Mouse (Mus musculus): Measurements from ENCODE around the gene Spock1. TPM values are rescaled to one million over a fixed set of nuclear protein-coding genes. Genes with fewer than 3 reads are reported as not detected.

The Spock1 gene
- polyA plus RNA-seq, 1 experiment from 2014 or later, result 1.2 TPM

DNA sequence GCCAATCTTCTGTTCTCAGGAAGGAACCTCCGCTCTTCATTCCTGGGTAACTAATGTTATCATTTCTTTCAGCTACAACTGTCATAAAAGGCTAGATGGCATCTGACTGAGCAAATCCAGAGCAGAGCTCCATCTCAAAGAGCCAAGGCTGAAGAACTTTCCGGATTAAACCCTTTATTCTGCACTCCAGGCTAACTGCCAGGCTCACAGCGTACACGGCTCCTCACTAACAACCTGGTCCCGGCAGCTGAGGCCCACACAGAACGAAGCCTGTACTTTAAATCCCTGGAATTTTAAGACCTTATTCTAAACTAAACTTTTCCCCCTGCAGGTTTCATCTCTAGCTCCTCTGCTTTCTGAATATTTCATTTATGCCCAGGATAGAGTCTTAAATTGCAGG, 166.9 kb downstream of the Spock1 start:
- Histone ChIP-seq H3K27me3 (ENCODE audit: poor library complexity, severe bottlenecking) (no peaks in the 10 kb centered on the region), H3K36me3 (replicated peaks) (no peaks in the 10 kb centered on the region), H3K27ac (peak overlapping the region; percentile 20), H3K4me1 (peaks cover 35% of the 10 kb centered on the region), H3K9me3 (no peaks in the 10 kb centered on the region), H3K4me3 (no peak overlapping the region)
- no peak for DNase-seq (ENCODE audit: extremely low spot score, low spot score)
- 88% methylated on average over 6 of the region's 6 CpGs for WGBS

DNA sequence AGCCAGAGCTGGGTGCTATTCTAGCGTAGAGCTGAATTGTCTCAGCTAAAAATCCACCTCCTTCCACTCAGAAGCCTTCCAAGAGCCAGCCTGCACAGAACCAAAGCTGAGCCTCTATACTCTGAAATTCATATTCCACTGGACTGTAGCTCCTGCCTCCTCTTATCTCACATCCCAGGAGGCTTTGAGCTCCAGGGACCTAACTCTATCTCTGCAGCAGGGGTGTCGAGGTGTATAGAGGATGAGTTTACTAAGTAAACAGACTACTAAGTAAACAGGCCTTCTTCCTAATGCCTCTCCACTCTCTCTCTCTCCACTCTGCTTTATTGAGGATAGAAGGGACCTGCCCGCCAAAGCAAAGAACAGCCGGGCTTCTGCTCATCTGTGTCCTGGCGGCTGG, 167.7 kb downstream of the Spock1 start:
- H3K9me3 ChIP-seq, result no peaks in the 10 kb centered on the region
- no peaks in the 10 kb centered on the region for H3K36me3 ChIP-seq (replicated peaks)
- peaks cover 38% of the 10 kb centered on the region for H3K4me1 ChIP-seq
- DNase-seq (ENCODE audit: extremely low spot score, low spot score), result no peak
- H3K27me3 ChIP-seq (ENCODE audit: poor library complexity, severe bottlenecking), result no peaks in the 10 kb centered on the region
- 64% methylated on average over 5 of the region's 5 CpGs for WGBS
- peak overlapping the region; percentile 20; the same call in 1 of the 2 replicates for H3K27ac ChIP-seq
- H3K4me3 ChIP-seq, result no peak overlapping the region

- Histone ChIP-seq H3K27me3 (ENCODE audit: poor library complexity, severe bottlenecking) (no peaks in the 10 kb centered on the region), H3K4me1 (peaks cover 28% of the 10 kb centered on the region), H3K36me3 (replicated peaks) (no peaks in the 10 kb centered on the region), H3K27ac (no peak overlapping the region), H3K9me3 (no peaks in the 10 kb centered on the region), H3K4me3 (no peak overlapping the region)
- 83% methylated on average over 7 of the region's 7 CpGs for WGBS
- no peak for DNase-seq (ENCODE audit: extremely low spot score, low spot score)
Measured at GRCm38 (mm10) chr13:57736060-57736459, 172.1 kb downstream of the Spock1 start.

GRCm38 (mm10) chr13:57734549-57734948, 173.6 kb downstream of the Spock1 start:
- Histone ChIP-seq H3K9me3 (no peaks in the 10 kb centered on the region), H3K4me1 (peaks cover 13% of the 10 kb centered on the region), H3K27ac (no peak overlapping the region), H3K4me3 (no peak overlapping the region), H3K36me3 (replicated peaks) (no peaks in the 10 kb centered on the region), H3K27me3 (ENCODE audit: poor library complexity, severe bottlenecking) (no peaks in the 10 kb centered on the region)
- DNase-seq (ENCODE audit: extremely low spot score, low spot score), result no peak
- WGBS, result 92% methylated on average over 4 of the region's 4 CpGs

GRCm38 (mm10) chr13:57733521-57733920, 174.6 kb downstream of the Spock1 start:
- no peaks in the 10 kb centered on the region for H3K27me3 ChIP-seq (ENCODE audit: poor library complexity, severe bottlenecking)
- H3K4me3 ChIP-seq, result no peak overlapping the region
- H3K27ac ChIP-seq, result no peak overlapping the region
- no peaks in the 10 kb centered on the region for H3K9me3 ChIP-seq
- peaks cover 10% of the 10 kb centered on the region for H3K4me1 ChIP-seq
- no peak for DNase-seq (ENCODE audit: extremely low spot score, low spot score)
- 92% methylated on average over 1 of the region's 1 CpGs for WGBS
- no peaks in the 10 kb centered on the region for H3K36me3 ChIP-seq (replicated peaks)

DNA sequence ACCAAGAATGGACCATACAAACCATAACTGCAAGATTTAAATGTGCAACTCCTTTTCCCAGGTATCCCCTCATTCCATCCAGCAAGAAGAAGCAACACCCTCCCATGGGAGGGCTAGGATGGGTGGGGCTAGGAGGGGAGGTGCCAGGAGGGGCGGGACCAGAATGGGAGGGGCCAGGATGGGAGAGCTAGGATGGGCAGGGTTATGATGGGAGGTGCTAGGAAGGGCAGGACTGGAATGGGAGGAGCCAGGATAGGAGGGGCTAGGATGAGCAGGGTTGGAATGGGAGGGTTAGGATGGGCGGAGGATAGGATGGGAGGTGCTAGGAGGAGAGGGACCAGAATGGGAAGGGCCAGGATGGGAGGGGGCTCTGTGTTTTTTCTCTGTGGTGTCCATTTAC, 175.9 kb downstream of the Spock1 start:
- H3K27ac ChIP-seq, result no peak overlapping the region
- peaks cover 7% of the 10 kb centered on the region for H3K4me1 ChIP-seq
- WGBS, result 59% methylated on average over 2 of the region's 2 CpGs
- DNase-seq (ENCODE audit: extremely low spot score, low spot score), result no peak
- H3K9me3 ChIP-seq, result no peaks in the 10 kb centered on the region
- H3K4me3 ChIP-seq, result no peak overlapping the region
- H3K36me3 ChIP-seq (replicated peaks), result no peaks in the 10 kb centered on the region
- no peaks in the 10 kb centered on the region for H3K27me3 ChIP-seq (ENCODE audit: poor library complexity, severe bottlenecking)

DNA sequence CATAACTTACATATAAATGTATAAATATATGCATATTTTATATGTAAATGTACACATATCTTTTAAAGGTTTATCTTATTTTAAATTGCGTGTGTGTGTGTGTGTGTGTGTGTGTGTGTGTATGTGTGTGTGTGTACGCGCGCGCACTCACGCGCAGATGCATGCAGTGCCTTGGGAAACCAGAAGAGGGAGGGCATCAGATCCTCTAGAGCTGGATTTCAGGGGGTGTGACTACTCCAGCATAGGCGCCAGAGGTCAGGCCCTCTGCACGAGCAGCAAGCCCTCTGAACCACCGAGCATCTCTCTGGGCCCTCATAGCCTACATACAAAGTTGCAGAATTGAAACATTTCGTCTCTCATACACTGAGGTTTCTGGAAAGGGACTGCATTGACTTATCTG, 180.4 kb downstream of the Spock1 start:
- Histone ChIP-seq H3K36me3 (replicated peaks) (no peaks in the 10 kb centered on the region), H3K27me3 (ENCODE audit: poor library complexity, severe bottlenecking) (no peaks in the 10 kb centered on the region), H3K4me3 (no peak overlapping the region), H3K9me3 (no peaks in the 10 kb centered on the region), H3K4me1 (peaks cover 10% of the 10 kb centered on the region), H3K27ac (no peak overlapping the region)
- WGBS, result 91% methylated on average over 11 of the region's 11 CpGs
- no peak for DNase-seq (ENCODE audit: extremely low spot score, low spot score)

GRCm38 (mm10) chr13:57726654-57727053, 181.5 kb downstream of the Spock1 start:
- H3K36me3 ChIP-seq (replicated peaks), result no peaks in the 10 kb centered on the region
- 92% methylated on average over 7 of the region's 7 CpGs for WGBS
- no peak overlapping the region for H3K27ac ChIP-seq
- H3K4me1 ChIP-seq, result peaks cover 10% of the 10 kb centered on the region
- H3K9me3 ChIP-seq, result no peaks in the 10 kb centered on the region
- H3K27me3 ChIP-seq (ENCODE audit: poor library complexity, severe bottlenecking), result no peaks in the 10 kb centered on the region
- H3K4me3 ChIP-seq, result no peak overlapping the region
- no peak for DNase-seq (ENCODE audit: extremely low spot score, low spot score)

DNA sequence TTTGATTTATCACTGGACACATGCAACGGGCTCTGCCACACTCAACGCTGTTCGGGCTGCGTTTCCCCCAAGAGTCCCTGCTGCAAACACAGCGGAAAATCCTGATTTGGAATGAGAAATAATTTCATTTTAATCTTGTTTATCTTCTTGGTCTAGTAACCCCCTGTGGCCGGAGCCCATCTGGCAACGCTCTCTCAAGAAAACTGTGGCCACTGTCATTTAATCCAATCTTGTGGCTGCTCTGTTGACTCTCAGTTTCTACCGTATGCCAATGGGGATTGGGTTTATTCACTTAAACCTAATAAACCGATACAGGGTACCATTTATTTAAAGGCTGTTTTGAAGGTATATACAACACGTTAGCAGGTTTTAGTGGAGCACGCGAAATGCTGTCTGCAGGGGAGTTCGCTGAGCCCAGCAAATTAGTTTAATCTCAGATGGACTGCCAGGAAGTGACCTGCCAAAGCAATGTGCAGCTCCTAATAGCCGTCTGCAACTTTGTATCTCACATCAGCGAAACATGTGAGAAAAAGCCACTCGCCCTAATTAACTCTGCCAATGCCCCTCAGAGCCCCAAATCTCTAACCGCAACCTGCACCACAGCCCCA, 185.7 kb downstream of the Spock1 start:
- H3K9me3 ChIP-seq, result no peaks in the 10 kb centered on the region
- WGBS, result 89% methylated on average over 17 of the region's 17 CpGs
- peaks cover 15% of the 10 kb centered on the region for H3K4me1 ChIP-seq
- H3K27me3 ChIP-seq (ENCODE audit: poor library complexity, severe bottlenecking), result no peaks in the 10 kb centered on the region
- no peak overlapping the region for H3K27ac ChIP-seq
- H3K4me3 ChIP-seq, result no peak overlapping the region
- no peak for DNase-seq (ENCODE audit: extremely low spot score, low spot score)
- H3K36me3 ChIP-seq (replicated peaks), result no peaks in the 10 kb centered on the region

DNA sequence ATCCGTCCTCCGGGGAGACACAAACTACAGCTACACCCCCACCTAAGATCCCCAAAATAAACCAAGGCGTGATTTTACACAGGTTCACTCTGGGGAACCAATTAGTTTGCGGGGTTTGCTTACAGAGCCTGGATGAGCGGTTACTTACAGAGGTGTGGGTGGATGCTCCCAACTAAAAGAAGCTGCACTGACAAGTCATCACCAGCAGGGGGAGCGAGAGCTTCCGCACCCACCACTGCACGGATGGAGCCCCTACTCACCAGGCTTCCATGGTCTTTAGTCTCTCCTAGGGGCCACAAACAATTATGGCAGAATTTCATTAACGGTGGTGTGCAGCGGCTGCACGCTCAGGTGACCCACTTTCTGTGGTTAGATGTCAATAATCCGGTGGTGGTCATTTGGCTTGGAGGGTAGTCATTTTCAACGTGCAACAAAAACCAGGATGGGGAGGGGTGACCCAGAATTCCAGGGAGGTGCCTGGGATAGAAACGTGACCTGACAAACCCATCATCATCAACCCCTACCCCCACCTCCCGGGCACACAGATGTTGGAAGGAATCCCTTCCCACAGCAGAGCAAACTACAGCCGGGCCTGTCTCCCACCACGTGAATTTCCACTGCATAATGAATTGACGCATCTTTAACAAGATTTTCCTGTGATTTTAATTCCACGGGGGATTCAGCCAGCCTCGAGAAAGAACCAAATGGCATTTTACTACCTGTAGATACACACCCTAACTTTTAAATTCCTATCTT, 186.4 kb downstream of the Spock1 start:
- H3K27ac ChIP-seq, result no peak overlapping the region
- no peak overlapping the region for H3K4me3 ChIP-seq
- 68% methylated on average over 20 of the region's 20 CpGs for WGBS
- no peaks in the 10 kb centered on the region for H3K9me3 ChIP-seq
- peaks cover 15% of the 10 kb centered on the region for H3K4me1 ChIP-seq
- no peaks in the 10 kb centered on the region for H3K36me3 ChIP-seq (replicated peaks)
- peak; percentile 33 for DNase-seq (ENCODE audit: extremely low spot score, low spot score)
- no peaks in the 10 kb centered on the region for H3K27me3 ChIP-seq (ENCODE audit: poor library complexity, severe bottlenecking)

DNA sequence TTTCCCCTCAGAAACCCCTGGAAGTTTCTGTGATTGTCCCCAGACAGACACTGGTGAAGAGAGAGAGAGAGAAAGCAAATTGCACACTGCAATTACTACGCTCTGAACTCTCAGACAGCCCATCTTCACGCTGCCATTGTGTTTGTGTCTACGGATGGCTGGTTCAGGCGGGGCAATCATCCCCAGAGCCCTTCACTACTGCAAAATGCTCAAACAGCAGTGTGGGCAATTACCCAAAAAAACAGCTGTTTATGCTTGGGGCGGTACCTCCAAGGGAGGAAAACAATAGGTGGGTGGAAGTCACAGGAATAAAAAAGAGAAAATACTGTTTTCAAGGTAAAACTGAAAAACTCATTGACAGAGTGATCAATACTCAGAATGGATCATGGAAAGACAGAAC, 190.0 kb downstream of the Spock1 start:
- H3K4me3 ChIP-seq, result no peak overlapping the region
- no peaks in the 10 kb centered on the region for H3K9me3 ChIP-seq
- H3K4me1 ChIP-seq, result peaks cover 5% of the 10 kb centered on the region; the same call in 1 of the 2 replicates
- H3K27ac ChIP-seq, result no peak overlapping the region
- no peak for DNase-seq (ENCODE audit: extremely low spot score, low spot score)
- no peaks in the 10 kb centered on the region for H3K27me3 ChIP-seq (ENCODE audit: poor library complexity, severe bottlenecking)
- WGBS, result 32% methylated on average over 5 of the region's 5 CpGs
- H3K36me3 ChIP-seq (replicated peaks), result no peaks in the 10 kb centered on the region

DNA sequence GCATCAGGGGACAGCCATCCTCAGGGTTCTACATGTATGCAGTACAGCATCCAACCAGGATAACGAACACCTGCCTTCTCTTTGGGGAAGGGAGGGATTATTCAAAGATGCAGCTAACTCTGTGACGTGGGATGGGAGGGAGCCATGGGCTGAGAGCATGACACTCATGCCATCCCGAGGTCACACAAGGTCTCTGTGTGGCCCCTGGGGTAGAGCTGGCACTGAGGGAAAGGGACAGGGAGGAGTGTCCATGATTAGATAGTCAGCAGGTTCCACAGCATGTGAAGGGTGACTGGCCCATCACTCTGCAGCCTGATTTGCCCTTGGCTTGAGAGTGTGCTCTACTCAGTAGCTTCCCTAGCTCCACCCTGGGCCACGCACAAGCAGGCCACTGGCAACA, 195.2 kb downstream of the Spock1 start:
- Histone ChIP-seq H3K4me3 (no peak overlapping the region), H3K9me3 (no peaks in the 10 kb centered on the region), H3K27ac (no peak overlapping the region), H3K4me1 (peaks cover 2% of the 10 kb centered on the region; the same call in 1 of the 2 replicates), H3K27me3 (ENCODE audit: poor library complexity, severe bottlenecking) (no peaks in the 10 kb centered on the region), H3K36me3 (replicated peaks) (no peaks in the 10 kb centered on the region)
- DNase-seq (ENCODE audit: extremely low spot score, low spot score), result no peak
- 82% methylated on average over 4 of the region's 4 CpGs for WGBS

DNA sequence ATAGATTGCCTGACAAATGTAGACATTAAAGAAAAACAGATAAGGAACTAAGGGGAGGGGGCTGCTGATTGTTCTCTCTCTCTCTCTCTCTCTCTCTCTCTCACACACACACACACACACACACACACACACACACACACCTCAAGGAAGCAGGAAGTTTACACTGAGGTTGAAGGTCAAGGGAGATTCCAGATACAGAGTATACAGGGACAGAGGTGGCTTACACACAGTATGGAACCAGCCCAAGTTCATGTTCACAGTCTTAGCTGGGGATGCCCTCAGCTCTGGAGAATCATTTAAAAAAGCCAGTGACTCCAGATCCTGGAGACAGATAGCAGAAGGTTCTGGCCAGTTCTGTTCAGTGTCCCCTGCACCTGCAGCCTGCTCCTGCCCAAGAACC, 199.7 kb downstream of the Spock1 start:
- no peak for DNase-seq (ENCODE audit: extremely low spot score, low spot score)
- no peaks in the 10 kb centered on the region for H3K9me3 ChIP-seq
- H3K4me1 ChIP-seq, result no peaks in the 10 kb centered on the region
- no peak overlapping the region for H3K4me3 ChIP-seq
- H3K27ac ChIP-seq, result no peak overlapping the region
- H3K27me3 ChIP-seq (ENCODE audit: poor library complexity, severe bottlenecking), result no peaks in the 10 kb centered on the region
- H3K36me3 ChIP-seq (replicated peaks), result no peaks in the 10 kb centered on the region

Data from forebrain, embryonic 10.5 days (tissue).